Mouse (Mus musculus): Measurements from ENCODE around the gene Tulp4.

DNA sequence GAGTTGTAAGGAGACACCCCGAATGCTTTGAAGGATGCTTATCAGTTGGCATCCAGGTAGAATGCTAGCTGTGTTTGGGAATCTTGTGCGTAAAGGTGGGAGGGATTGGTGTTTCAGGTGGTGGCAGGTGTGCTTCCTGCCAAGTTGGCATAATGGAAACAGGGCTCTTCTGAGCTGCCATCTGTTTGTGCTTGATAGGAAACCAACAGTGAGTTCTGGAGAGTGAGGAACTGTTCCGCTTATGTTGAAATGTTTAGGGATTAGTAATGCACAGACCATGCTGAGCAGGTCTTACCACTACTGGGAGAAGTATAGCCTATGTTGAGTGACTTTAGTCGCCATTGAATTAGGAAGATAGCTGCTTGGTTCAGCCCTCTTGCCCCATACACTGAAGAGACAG, 12.6 kb downstream of the Tulp4 start:
- no peak for TF ChIP-seq CTCF (IDR thresholded peaks at IDR 0.05; ENCODE audit: low read depth)
- TF ChIP-seq EP300 (optimal IDR thresholded peaks at IDR 0.05), result no peak

Data from stomach, postnatal 0 days (tissue).